9 mouse cellular contexts compared by ENCODE assay signal in the genomic region with DNA sequence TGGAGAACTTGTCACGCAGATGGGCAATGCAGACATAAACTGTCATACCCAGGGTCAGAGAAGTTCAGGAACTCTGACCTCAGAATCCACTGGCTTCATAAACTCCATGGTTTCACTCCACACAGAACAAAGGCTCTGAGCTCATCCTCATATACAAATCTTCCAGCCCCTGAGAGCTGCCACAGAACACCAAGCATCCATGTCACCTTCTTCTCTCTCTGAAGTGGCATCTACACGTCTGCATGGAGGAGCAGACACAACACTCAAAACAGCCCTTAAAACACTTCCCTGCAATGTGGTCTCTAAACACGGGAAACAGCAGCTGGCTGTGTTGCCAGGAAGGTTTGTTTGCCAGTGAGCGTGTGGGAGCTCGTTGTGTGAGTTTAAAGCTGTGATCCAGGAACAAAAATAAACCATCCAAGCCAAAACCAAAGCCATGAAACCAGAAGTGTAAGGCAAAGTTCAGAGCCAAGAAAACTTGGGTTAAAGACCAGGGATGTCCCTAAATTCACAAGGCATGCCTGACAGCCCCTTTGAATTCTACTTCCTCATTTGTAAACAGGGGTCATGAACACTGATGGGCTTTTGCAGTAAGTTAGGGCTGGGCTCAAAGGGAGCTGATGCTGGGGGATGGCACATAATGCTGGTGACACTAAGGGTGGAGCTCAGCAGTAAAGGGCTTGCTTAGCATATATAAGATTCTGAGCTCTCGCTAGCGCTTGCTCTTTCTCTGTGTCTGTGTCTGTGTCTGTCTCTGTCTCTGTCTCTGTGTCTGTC. TPM values are rescaled to one million over a fixed set of nuclear protein-coding genes. Genes with fewer than 3 reads are reported as not detected.
DNase-seq lines count a peak whose midpoint lies in the region; ATAC-seq and TF ChIP-seq lines count a peak whose summit lies in the region.
"Had no signal": no experiment of that assay in that cellular context is flagged by ENCODE, and none has a peak within 500 bp of the region (broad histone marks: within the 10 kb centered on the region; RNA-seq: fewer than 3 reads in every experiment).

No protein-coding gene starts in this region.

- no peak overlapping the region for H3K4me2 ChIP-seq in neural tube, embryonic 15.5 days
- no peak overlapping the region for H3K4me2 ChIP-seq in midbrain, postnatal 0 days (ENCODE audit: low read depth, low read length, poor library complexity, severe bottlenecking)

- H3K27me3 ChIP-seq in neural tube, embryonic 15.5 days (replicated peaks), result no peaks in the 10 kb centered on the region
- no peaks in the 10 kb centered on the region for H3K27me3 ChIP-seq in midbrain, postnatal 0 days (ENCODE audit: insufficient read depth, low read length)

- H3K27ac ChIP-seq in neural tube, embryonic 15.5 days (replicated peaks), result peak overlapping the region; percentile 54
- H3K27ac ChIP-seq in midbrain, postnatal 0 days (ENCODE audit: low read depth, low read length), result no peak overlapping the region

- ATAC-seq in frontal cortex, adult (ENCODE audit: low TSS enrichment), result peak; percentile 67
- ATAC-seq in neural tube, embryonic 15.5 days (ENCODE audit: low FRiP score), result no peak
- ATAC-seq in megakaryocyte, adult 5-6 weeks (ENCODE audit: poor library complexity, severe bottlenecking), result 0 out of 2 replicates have a peak, but pooled peaks have one; percentile 16
- no peak for ATAC-seq in midbrain, postnatal 0 days (ENCODE audit: low FRiP score)
- ATAC-seq: inflammation-experienced regulatory T-cells, adult 6 months had no signal

- H3K36me3 ChIP-seq in neural tube, embryonic 15.5 days, result no peaks in the 10 kb centered on the region
- H3K36me3 ChIP-seq in midbrain, postnatal 0 days (ENCODE audit: insufficient read depth, low read length), result no peaks in the 10 kb centered on the region

- WGBS in neural tube, embryonic 15.5 days, result 57% methylated on average over 7 of the region's 7 CpGs
- WGBS in midbrain, postnatal 0 days, result 71% methylated on average over 7 of the region's 7 CpGs

- no peak for DNase-seq in frontal cortex, postnatal 14 days (ENCODE audit: low spot score in 2 of 2)
- DNase-seq in neural tube, embryonic 10.5 days (ENCODE audit: extremely low spot score, low spot score), result no peak
- DNase-seq in fibroblast of lung, adult 2 months (ENCODE audit: low read depth), result peak; percentile 35
- DNase-seq in midbrain, postnatal 0 days (ENCODE audit: low spot score), result no peak
- no peak for DNase-seq in embryo, embryonic 10.5 days (ENCODE audit: low spot score)

- no peaks in the 10 kb centered on the region for H3K9me3 ChIP-seq in neural tube, embryonic 15.5 days (replicated peaks)
- H3K9me3 ChIP-seq in midbrain, postnatal 0 days (ENCODE audit: low read length), result no peaks in the 10 kb centered on the region

- no peak overlapping the region for H3K4me3 ChIP-seq in neural tube, embryonic 15.5 days (replicated peaks)
- no peak overlapping the region for H3K4me3 ChIP-seq in midbrain, postnatal 0 days (ENCODE audit: low read depth, low read length)

- H3K4me1 ChIP-seq in neural tube, embryonic 15.5 days, result peaks cover 9% of the 10 kb centered on the region; the same call in 1 of the 2 replicates
- no peaks in the 10 kb centered on the region for H3K4me1 ChIP-seq in midbrain, postnatal 0 days (ENCODE audit: insufficient read depth, low read length)

- TF ChIP-seq CTCF in midbrain, postnatal 0 days (IDR thresholded peaks at IDR 0.05), result no peak

- H3K9ac ChIP-seq in neural tube, embryonic 15.5 days (replicated peaks), result no peak overlapping the region
- no peak overlapping the region for H3K9ac ChIP-seq in midbrain, postnatal 0 days (replicated peaks; ENCODE audit: low read length, poor library complexity, severe bottlenecking)

RNA-seq across cellular contexts. Expression of a gene that starts 24.6 kb away (rescaled TPM):
- 23.7 and 28.4 TPM in 2 replicates for polyA plus RNA-seq in neural tube, embryonic 15.5 days (2015; fragmentation: Nextera tagmentation; extraction: Ambion mirVana)
- 21.6 and 26.5 TPM in 2 replicates for total RNA-seq in megakaryocyte, adult 5-6 weeks (2015)
- 14.8 and 15.1 TPM in 2 replicates for total RNA-seq in megakaryocyte, adult 5-6 weeks (2017)
- total RNA-seq in midbrain, postnatal 0 days (2014; rRNA removed), result 30.2 and 32.3 TPM in 2 replicates
- polyA plus RNA-seq in midbrain, postnatal 0 days (2015; fragmentation: Nextera tagmentation; extraction: Ambion mirVana), result 23.1 and 23.6 TPM in 2 replicates

Comparison
In these comparisons a context has a peak if more than half of its experiments do, and no peak if none do; other contexts are left out.
1. ATAC-seq: peak in frontal cortex, adult (single experiment) and megakaryocyte, adult 5-6 weeks (single experiment); none in neural tube, embryonic 15.5 days (single experiment) and midbrain, postnatal 0 days (single experiment).